Comparison of ENCODE assay signal across 8 mouse cellular contexts in the genomic region with DNA sequence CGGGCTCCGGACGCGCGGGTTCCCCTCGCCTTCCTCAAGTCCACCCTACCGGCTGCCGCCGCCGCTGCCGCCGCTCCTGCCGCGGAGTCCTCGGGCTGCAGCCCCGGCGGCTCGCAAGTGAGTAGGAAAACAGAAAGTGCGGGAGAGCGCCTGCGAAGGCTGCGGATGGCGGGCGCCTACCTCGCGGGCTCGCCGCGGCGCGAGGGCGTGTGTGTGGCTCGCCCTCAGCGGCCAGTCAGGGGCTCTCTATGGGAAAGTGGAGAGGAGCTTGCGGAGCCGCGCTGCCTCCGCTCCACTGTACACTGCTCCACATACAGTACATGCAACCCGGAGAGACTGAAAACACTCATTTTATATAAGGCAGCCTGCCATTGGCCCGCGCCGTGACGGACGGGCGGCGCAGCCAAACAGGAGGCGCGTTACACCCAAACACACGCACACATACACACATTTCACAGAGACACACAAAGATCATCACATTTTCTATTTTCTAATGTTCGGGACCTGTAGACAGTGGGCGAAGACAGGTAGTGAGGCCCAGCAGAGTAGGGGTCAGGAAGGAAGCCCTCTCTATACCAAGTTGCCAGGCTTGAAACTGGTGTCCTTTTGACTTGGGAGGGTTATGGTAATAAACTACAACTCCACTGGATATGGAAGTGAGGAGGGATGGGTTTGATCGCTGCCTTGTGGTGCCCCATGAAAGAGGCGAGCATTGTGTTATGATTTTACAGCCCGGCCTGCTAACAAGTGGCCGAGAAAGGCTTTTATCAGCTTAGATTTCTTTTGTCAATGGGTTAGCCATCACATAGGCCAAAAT. TPM values are rescaled to one million over a fixed set of nuclear protein-coding genes. Genes with fewer than 3 reads are reported as not detected.
DNase-seq lines count a peak whose midpoint lies in the region; ATAC-seq and TF ChIP-seq lines count a peak whose summit lies in the region.

A gene (minus strand): TSS at position 329 of the 817 bp plus-strand sequence.

- peak within 1 kb of the TSS; percentile 87 for H3K9ac ChIP-seq in ES-E14 (ENCODE audit: insufficient read depth, low read depth, low read length, poor library complexity, severe bottlenecking)
- H3K9ac ChIP-seq in forebrain, embryonic 15.5 days (replicated peaks) = peak within 1 kb of the TSS; percentile 89

- H3K36me3 ChIP-seq in ES-E14 (ENCODE audit: control insufficient read depth, insufficient read depth, low read length, poor library complexity, severe bottlenecking) = no peaks in the 10 kb centered on the region
- H3K36me3 ChIP-seq in forebrain, embryonic 15.5 days = no peaks in the 10 kb centered on the region

- intact Hi-C loops in heart, postnatal 25 days (cut with DNase I) = loop anchor here (5.0 kb wide), 1 partner anchor 50 kb away; no protein-coding TSS in a partner anchor

- no peaks in the 10 kb centered on the region for H3K27me3 ChIP-seq in forebrain, embryonic 15.5 days

- peak; percentile 99 for ATAC-seq in forebrain, embryonic 15.5 days (replicated peaks)
- ATAC-seq in neutrophil, adult 5-6 weeks (ENCODE audit: extremely low read depth, insufficient number of reproducible peaks, low FRiP score, poor library complexity, severe bottlenecking) = peak; percentile 92

- peak within 1 kb of the TSS; percentile 61 for H3K27ac ChIP-seq in ES-E14 (ENCODE audit: insufficient read depth, low read depth, low read length, poor library complexity, severe bottlenecking)
- H3K27ac ChIP-seq in forebrain, embryonic 15.5 days (replicated peaks) = peak within 1 kb of the TSS; percentile 97

- H3K9me3 ChIP-seq in ES-E14 (ENCODE audit: control insufficient read depth, insufficient read depth, low read depth, low read length) = no peaks in the 10 kb centered on the region
- H3K9me3 ChIP-seq in forebrain, embryonic 15.5 days = no peaks in the 10 kb centered on the region

- peaks cover 0 to 13% of the 10 kb centered on the region in 2 experiments; a peak in 2 of 4 replicates for H3K4me1 ChIP-seq in ES-E14 (ENCODE audit: control insufficient read depth in 2 of 2, insufficient read depth in 2 of 2, low read length in 2 of 2, poor library complexity in 1 of 2)
- H3K4me1 ChIP-seq in forebrain, embryonic 15.5 days = peaks cover 15% of the 10 kb centered on the region
- H3K4me1 ChIP-seq in lung, adult 2 months (ENCODE audit: control insufficient read depth, insufficient read depth, low read length) = no peaks in the 10 kb centered on the region

- peak within 1 kb of the TSS; percentile 87 to 95 for H3K4me3 ChIP-seq in ES-E14 (ENCODE audit: insufficient read depth in 1 of 2, low read depth in 1 of 2, low read length in 2 of 2, poor library complexity in 1 of 2, severe bottlenecking in 1 of 2)
- H3K4me3 ChIP-seq in forebrain, embryonic 15.5 days = peak within 1 kb of the TSS; percentile 85
- H3K4me3 ChIP-seq in lung, adult 2 months (replicated peaks; ENCODE audit: extremely low read depth, low read depth, low read length) = peak within 1 kb of the TSS; percentile 82

- TF ChIP-seq CTCF in lung, adult 2 months (IDR thresholded peaks at IDR 0.05; ENCODE audit: insufficient read depth, low read length) = no peak

- in situ Hi-C loops in ES-E14 (cut with MboI; ENCODE audit: low sequenced_read_pairs in 2 of 2, unreplicated experiment in 2 of 2) = no loop called here

- peak; percentile 77 for DNase-seq in ES-E14 (ENCODE audit: low read depth, low spot score)
- peak; percentile 97 for DNase-seq in cerebellum, adult 11-12 months
- DNase-seq in heart, postnatal 25 days (ENCODE audit: low spot score) = peak; percentile 98
- peak; percentile 94 to 100 for DNase-seq in layer of hippocampus, adult 18-20 months (ENCODE audit: low spot score in 2 of 2)
- DNase-seq in lung, adult 2 months = peak; percentile 99
- DNase-seq in thymus, adult 18-20 months = peak; percentile 87 to 94

- WGBS in forebrain, embryonic 15.5 days = under 1% methylated on average over 53 of the region's 55 CpGs
- WGBS in lung, adult 2 months = under 1% methylated on average over 55 of the region's 55 CpGs

- H3K4me2 ChIP-seq in forebrain, embryonic 15.5 days (replicated peaks) = peak within 1 kb of the TSS; percentile 99

- TF ChIP-seq POLR2A in lung, adult 2 months (IDR thresholded peaks at IDR 0.05; ENCODE audit: borderline replicate concordance, extremely low read depth, low read depth, low read length) = peak; percentile 82; the same call in 1 of the 2 replicates

TF ChIP-seq in ES-E14, 5 proteins besides CTCF, POLR2A, EP300 and RAD21:
- TF ChIP-seq CHD2 (IDR thresholded peaks at IDR 0.05; ENCODE audit: low read depth, low read length) = peak; percentile 90
- no peak for TF ChIP-seq ZNF384 (IDR thresholded peaks at IDR 0.05; ENCODE audit: low read depth, low read length)
- TF ChIP-seq MAFK (IDR thresholded peaks at IDR 0.05; ENCODE audit: insufficient read depth, low read depth, low read length) = no peak
TF ChIP-seq in ES-E14: peak in this region for 1.

RNA-seq across cellular contexts. Expression of the gene that starts here (rescaled TPM):
- total RNA-seq in ES-E14 (2012; rRNA removed) = 24.9 and 31.2 TPM in 2 replicates
- polyA plus RNA-seq in forebrain, embryonic 15.5 days (2015; fragmentation: Nextera tagmentation; extraction: Ambion mirVana) = 33.5 and 33.7 TPM in 2 replicates
- total RNA-seq in heart, postnatal 25 days (2021) = 10 to 100 TPM; 11.7 to 14.7 TPM
- 10 to 100 TPM; 28.0 to 30.0 TPM for total RNA-seq in layer of hippocampus, adult 18-20 months (2021)
- polyA plus RNA-seq in lung, adult 2 months (2012; rRNA removed) = 5.3 and 6.8 TPM in 2 replicates
- 51.9 and 53.0 TPM in 2 replicates for total RNA-seq in neutrophil, adult 5-6 weeks (2017)

Comparison
In these comparisons a context has a peak if more than half of its experiments do, and no peak if none do; other contexts are left out.
1. Peak in every context shown above with its lines: DNase-seq, ATAC-seq, H3K4me3 ChIP-seq and H3K27ac ChIP-seq.